21 mouse cellular contexts compared by ENCODE assay signal in the genomic region with DNA sequence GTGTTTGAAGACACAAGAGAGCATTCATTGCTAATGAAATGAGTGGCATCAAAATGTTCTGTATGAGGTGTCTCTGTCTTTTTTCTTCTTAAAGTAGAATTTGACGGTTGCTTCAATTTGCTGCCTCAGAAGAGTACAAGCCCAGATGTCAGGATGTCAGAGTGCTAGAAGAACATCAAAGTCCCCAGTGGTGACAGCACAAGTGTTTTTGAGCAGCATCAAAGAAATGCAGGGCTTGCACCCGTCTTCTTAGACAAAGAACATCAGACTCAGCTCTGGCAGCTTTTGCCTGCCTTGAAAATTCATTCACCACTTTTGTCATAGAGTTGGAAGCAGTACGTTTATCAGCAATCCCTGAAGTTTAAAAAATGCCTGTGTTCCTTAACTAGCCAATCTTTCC. TPM values are rescaled to one million over a fixed set of nuclear protein-coding genes. Genes with fewer than 3 reads are reported as not detected.
"Had no signal": no experiment of that assay in that cellular context is flagged by ENCODE, and none has a peak within 500 bp of the region (broad histone marks: within the 10 kb centered on the region; RNA-seq: fewer than 3 reads in every experiment).

No protein-coding gene starts in this region.

- H3K4me1 ChIP-seq: limb, embryonic 10.5 days; megakaryocyte, embryonic 14.5 days; neural tube, embryonic 12.5 days had no signal

- ATAC-seq: midbrain, embryonic 16.5 days had no signal

- H3K9ac ChIP-seq: lung, embryonic 14.5 days; neural tube, embryonic 12.5 days had no signal

- H3K27ac ChIP-seq: kidney, postnatal 0 days; left cerebral cortex, adult 2 months; limb, embryonic 10.5 days; macrophage; neural tube, embryonic 12.5 days; stomach, postnatal 0 days had no signal

- DNase-seq: kidney, adult 11 months; kidney, adult 9 months; kidney, postnatal 4 days; lung, embryonic 14.5 days; lung, postnatal 14 days had no signal

- H3K4me2 ChIP-seq: liver, embryonic 11.5 days; lung, embryonic 14.5 days; midbrain, embryonic 11.5 days; neural tube, embryonic 12.5 days had no signal

- H3K4me3 ChIP-seq: left cerebral cortex, adult 2 months; limb, embryonic 10.5 days; megakaryocyte, embryonic 14.5 days; neural tube, embryonic 12.5 days had no signal

- H3K36me3 ChIP-seq: limb, embryonic 10.5 days; neural tube, embryonic 12.5 days had no signal

- H3K9me3 ChIP-seq: limb, embryonic 10.5 days; neural tube, embryonic 12.5 days had no signal

- H3K27me3 ChIP-seq: neural tube, embryonic 12.5 days had no signal

RNA-seq across cellular contexts. Expression of a gene that starts 44.5 kb away (rescaled TPM):
- total RNA-seq: layer of hippocampus, adult 8-10 months; layer of hippocampus, postnatal 25 days; left cerebral cortex, adult 2 months; left cerebral cortex, postnatal 14 days; neutrophil, adult 5-6 weeks had no signal
- polyA plus RNA-seq: intestine, embryonic 14.5 days; kidney, postnatal 0 days; limb, embryonic 10.5 days; liver, embryonic 11.5 days; liver, embryonic 16.5 days; lung, embryonic 14.5 days; macrophage; midbrain, embryonic 11.5 days; midbrain, embryonic 16.5 days; neural tube, embryonic 12.5 days; stomach, postnatal 0 days had no signal
